Mouse (Mus musculus): ENCODE data around the gene Scfd1. TPM values are rescaled to one million over a fixed set of nuclear protein-coding genes. Genes with fewer than 3 reads are reported as not detected.
A peak's percentile ranks its signal among the peaks of the same experiment; 100 is the strongest.

Scfd1 gene
- polyA plus RNA-seq, 1 experiment, result 32.7 TPM

DNA sequence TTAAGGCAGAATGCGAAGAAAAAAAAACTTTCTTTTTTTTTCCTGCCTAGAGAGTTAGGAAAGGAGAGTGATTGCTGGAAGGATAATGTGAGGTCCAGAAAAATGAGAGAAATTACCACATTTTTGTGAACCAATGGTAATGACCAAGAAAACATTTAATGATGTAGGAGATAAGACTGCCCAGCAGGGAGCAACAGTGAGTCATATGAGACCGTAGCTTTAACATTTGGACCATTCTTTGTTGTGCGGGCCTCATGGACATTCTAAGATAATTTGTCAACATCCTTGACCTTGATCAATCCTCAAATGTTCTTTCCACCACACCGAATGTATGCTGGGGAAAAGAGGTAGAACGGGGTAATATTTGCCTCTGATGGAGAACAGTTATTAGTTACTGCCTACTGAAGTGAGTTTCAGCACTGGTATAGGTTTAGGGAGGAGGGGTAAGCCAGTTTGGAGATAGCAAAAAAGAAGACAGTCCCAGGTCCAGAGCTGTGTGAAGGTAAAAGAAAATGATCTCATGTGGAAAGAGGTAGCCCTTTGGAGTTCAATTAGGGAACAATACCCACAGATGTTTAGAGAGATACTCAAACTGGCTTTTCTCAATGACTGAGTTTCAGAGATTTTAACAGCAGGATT is 24.9 kb downstream of the Scfd1 start:
- peak; percentile 69 for DNase-seq (ENCODE audit: low read depth)
- TF ChIP-seq CTCF (IDR thresholded peaks at IDR 0.05; ENCODE audit: borderline replicate concordance, extremely low read depth, insufficient read depth, insufficient read length) (peak; percentile 49; the same call in 1 of the 2 replicates), POLR2A (IDR thresholded peaks at IDR 0.05; ENCODE audit: borderline replicate concordance, extremely low read depth, insufficient read depth, insufficient read length, poor library complexity, severe bottlenecking) (no peak)

DNA sequence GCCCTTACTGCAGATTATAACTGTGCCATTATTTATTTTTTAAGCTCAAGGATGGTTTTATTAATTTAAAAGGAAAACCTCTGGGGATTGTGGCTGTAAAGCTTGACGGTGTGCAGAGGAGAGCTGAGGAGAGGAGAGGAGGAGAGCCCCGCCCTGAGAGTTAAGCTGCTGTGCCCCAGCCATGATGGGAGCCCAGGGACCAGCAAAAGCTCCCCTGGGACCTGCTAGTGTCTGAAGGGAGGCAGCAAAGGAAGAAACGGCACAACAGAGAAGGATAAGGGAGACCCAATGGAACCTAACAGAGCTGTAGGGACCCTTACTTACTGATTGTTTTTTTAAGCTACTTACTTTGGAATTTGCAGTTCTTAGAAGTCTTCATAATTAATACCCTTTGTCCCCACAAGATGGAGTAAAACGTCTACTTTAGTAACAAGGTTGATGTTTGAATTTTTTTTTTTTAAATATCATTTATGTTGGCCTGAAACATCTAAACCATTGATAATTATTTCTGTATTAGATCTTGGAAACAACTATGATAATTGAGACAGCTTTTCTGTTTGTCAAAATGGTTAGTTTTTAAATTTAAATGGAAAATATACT is 26.8 kb downstream of the Scfd1 start:
- DNase-seq (ENCODE audit: low read depth), result peak; percentile 51
- TF ChIP-seq POLR2A (IDR thresholded peaks at IDR 0.05; ENCODE audit: borderline replicate concordance, extremely low read depth, insufficient read depth, insufficient read length, poor library complexity, severe bottlenecking) (no peak), CTCF (IDR thresholded peaks at IDR 0.05; ENCODE audit: borderline replicate concordance, extremely low read depth, insufficient read depth, insufficient read length) (no peak)

DNA sequence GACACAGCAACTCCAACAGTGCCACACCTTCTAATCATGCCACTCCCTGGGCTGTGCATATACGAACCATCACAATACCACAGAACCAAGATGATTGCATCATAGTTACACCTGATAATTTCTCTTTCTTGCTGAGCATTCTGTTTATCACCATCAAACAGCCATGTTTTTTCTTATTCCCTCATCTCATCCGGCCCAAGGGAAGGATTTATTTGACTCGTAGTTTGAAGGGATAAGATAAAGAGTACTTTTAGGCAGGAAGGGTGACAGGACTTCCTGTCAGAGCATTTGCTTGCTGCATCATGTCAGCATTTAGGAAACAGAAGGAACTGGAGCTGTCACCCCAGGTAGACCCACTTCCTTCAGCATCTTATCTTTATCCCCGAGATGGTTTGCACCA is 34.1 kb downstream of the Scfd1 start:
- DNase-seq (ENCODE audit: low read depth), result no peak
- TF ChIP-seq POLR2A (IDR thresholded peaks at IDR 0.05; ENCODE audit: borderline replicate concordance, extremely low read depth, insufficient read depth, insufficient read length, poor library complexity, severe bottlenecking) (no peak), CTCF (IDR thresholded peaks at IDR 0.05; ENCODE audit: borderline replicate concordance, extremely low read depth, insufficient read depth, insufficient read length) (no peak)

DNA sequence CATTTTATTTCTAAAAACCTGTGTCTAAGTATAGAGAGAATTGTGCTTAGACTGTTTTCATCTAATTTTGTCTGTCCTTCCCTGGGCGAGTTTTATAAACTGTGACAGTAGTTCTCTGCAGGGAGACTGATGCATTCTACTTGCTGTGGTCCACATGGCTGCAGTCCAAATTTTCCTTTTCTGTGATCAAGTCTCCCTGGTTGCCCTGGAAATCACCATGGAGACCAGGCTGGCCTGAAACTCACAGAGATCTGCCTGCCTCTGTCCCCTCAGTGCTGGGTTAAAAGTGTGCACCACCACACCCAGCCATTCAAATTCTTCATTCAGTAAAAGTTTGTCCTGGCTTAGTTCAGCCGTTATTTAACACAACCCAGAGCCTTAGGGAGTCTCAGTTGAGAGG is 60.2 kb downstream of the Scfd1 start:
- peak; percentile 26 for DNase-seq (ENCODE audit: low read depth)
- TF ChIP-seq POLR2A (IDR thresholded peaks at IDR 0.05; ENCODE audit: borderline replicate concordance, extremely low read depth, insufficient read depth, insufficient read length, poor library complexity, severe bottlenecking) (no peak), CTCF (IDR thresholded peaks at IDR 0.05; ENCODE audit: borderline replicate concordance, extremely low read depth, insufficient read depth, insufficient read length) (no peak)

DNA sequence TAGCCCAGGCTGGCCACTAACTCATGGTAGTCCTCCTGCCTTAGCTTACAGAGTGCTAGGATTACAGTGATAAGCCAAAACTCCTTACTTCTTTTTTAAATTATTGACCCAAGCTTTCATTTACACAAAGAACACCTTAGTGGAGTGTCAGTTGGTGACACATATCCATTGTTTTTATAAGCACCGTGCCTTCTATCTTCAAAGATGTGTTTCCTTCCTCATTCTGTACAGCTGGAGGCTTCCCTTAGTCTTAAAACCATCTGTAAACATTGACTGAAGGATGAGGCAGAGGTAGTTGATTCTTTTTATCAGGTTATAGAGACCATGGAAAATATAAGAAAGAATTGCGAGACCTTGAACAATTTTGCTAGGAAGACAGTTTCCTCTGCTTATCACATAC is 61.0 kb downstream of the Scfd1 start:
- DNase-seq (ENCODE audit: low read depth), result no peak
- TF ChIP-seq POLR2A (IDR thresholded peaks at IDR 0.05; ENCODE audit: borderline replicate concordance, extremely low read depth, insufficient read depth, insufficient read length, poor library complexity, severe bottlenecking), result no peak
- TF ChIP-seq CTCF (IDR thresholded peaks at IDR 0.05; ENCODE audit: borderline replicate concordance, extremely low read depth, insufficient read depth, insufficient read length), result no peak

DNA sequence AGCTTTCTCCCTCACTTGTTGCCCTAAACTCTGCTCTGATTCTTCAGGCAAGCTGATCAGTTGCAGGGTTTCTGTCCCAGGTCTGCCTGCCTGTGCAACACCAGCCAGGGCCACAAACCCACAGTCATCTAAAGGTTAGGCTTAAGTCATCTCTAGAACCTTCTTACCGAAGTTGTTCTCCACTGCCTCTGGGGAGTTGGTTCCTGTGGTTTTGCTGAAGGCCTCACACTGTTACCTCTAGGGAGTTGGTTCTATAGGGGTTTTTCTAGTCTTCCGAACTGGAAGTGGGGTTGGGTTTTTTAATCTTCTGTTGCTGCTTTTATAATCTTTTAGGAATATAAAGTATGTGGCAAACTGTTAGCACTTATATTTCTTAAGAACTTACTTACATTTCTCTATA is 72.0 kb downstream of the Scfd1 start:
- TF ChIP-seq CTCF (IDR thresholded peaks at IDR 0.05; ENCODE audit: borderline replicate concordance, extremely low read depth, insufficient read depth, insufficient read length) (no peak), POLR2A (IDR thresholded peaks at IDR 0.05; ENCODE audit: borderline replicate concordance, extremely low read depth, insufficient read depth, insufficient read length, poor library complexity, severe bottlenecking) (no peak)
- no peak for DNase-seq (ENCODE audit: low read depth)

DNA sequence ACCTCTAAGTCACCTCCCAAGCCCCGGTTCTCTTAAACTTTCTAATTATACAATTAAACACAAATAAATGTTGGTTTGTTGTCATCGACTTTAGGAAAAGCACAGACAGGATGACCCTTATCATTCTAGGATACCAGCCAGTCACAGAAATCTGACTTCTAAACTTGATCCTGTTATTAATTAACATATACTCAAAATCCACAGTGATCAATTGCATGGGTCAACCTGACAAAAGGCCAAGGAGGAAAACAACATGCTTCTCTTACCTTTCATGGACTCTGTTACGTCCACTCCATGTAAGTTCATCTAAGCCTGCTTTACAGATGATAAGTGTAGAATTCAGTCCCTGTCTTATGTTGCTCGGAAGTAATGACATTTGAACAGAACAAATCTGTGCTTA is 93.6 kb downstream of the Scfd1 start:
- DNase-seq (ENCODE audit: low read depth), result no peak
- TF ChIP-seq CTCF (IDR thresholded peaks at IDR 0.05; ENCODE audit: borderline replicate concordance, extremely low read depth, insufficient read depth, insufficient read length) (no peak), POLR2A (IDR thresholded peaks at IDR 0.05; ENCODE audit: borderline replicate concordance, extremely low read depth, insufficient read depth, insufficient read length, poor library complexity, severe bottlenecking) (no peak)

DNA sequence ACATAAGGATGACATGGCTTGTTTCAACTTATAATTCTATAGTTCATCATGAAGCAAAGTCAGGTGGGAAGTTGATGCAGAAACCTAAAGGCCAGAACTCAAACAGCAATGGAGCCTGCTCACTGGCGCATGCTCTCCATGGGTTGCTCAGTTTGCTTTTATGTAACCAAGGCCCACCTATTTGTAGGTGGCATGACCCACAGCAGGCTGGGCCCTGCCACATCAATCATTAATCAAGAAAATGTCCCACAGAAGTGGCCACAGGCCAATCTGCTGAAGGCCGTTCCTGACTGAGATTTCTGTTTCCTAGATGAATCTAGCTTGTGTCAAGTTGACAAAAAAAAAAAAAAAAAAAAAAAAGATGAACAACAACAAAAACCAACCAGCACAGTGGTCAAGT is 103.9 kb downstream of the Scfd1 start:
- TF ChIP-seq POLR2A (IDR thresholded peaks at IDR 0.05; ENCODE audit: borderline replicate concordance, extremely low read depth, insufficient read depth, insufficient read length, poor library complexity, severe bottlenecking) (no peak), CTCF (IDR thresholded peaks at IDR 0.05; ENCODE audit: borderline replicate concordance, extremely low read depth, insufficient read depth, insufficient read length) (no peak)
- DNase-seq (ENCODE audit: low read depth), result no peak

DNA sequence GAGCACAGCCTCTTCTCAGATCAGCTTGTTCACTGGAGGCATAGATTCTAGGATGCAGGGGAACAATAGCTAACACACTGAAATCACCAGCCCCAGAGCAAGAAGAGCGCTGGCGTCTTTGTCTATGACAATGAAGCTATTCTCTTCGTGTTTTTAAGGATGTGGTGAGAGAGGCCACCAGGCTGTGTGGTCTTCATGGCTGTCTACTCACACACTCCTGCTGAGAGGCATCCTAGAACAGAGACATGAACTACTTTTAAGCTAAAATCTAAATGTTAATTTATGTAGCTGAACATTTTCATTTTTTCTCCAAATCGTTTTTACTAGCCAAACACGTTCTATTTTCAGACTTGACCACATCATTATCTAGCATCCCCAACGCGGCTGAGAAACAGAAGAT is 114.7 kb downstream of the Scfd1 start:
- DNase-seq (ENCODE audit: low read depth), result no peak
- TF ChIP-seq CTCF (IDR thresholded peaks at IDR 0.05; ENCODE audit: borderline replicate concordance, extremely low read depth, insufficient read depth, insufficient read length), result no peak
- TF ChIP-seq POLR2A (IDR thresholded peaks at IDR 0.05; ENCODE audit: borderline replicate concordance, extremely low read depth, insufficient read depth, insufficient read length, poor library complexity, severe bottlenecking), result no peak

DNA sequence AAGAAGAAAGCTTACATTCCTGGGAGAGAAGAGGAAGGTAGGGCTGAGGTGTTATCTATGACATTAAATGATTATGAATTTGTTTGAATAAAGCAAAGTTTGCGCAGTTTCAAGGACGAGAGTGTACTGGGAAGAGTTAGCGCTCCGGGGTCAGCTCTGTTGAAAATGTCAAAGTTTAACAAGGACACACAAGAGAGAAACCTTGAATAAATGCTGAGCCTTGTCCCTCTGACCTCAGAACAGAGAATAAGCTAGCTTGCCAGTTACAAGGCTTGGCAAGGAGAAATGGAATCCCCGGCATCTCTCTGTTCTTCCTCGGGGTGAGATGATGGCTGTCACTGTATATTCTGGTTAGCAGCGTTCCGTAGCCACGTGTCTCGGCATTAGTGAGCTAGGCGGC is 116.2 kb downstream of the Scfd1 start:
- no peak for DNase-seq (ENCODE audit: low read depth)
- TF ChIP-seq CTCF (IDR thresholded peaks at IDR 0.05; ENCODE audit: borderline replicate concordance, extremely low read depth, insufficient read depth, insufficient read length) (no peak), POLR2A (IDR thresholded peaks at IDR 0.05; ENCODE audit: borderline replicate concordance, extremely low read depth, insufficient read depth, insufficient read length, poor library complexity, severe bottlenecking) (no peak)

DNA sequence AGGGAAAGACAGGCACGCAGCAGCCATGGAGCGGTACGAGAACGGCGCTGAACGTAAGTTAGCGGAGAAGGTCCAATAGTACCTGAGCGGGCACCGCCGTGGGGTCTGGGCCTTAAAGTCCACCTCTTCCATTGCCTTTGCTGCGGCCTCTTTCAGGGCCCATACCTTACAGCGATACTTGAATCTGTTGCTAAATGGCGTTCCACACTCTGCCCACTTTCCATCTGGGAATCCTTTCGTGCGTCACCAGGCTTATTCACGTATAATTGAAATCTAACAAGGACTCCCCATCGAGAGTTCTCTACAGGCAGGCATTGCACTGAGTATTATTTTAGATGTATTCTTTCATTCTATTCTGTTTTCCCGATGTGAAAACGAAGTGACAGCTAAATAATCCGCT is 117.3 kb downstream of the Scfd1 start:
- no peak for TF ChIP-seq CTCF (IDR thresholded peaks at IDR 0.05; ENCODE audit: borderline replicate concordance, extremely low read depth, insufficient read depth, insufficient read length)
- no peak for DNase-seq (ENCODE audit: low read depth)

Other genes with a start within 250 kb of the Scfd1 start
- gene G2e3, start 29.4 kb upstream of the Scfd1 start, polyA plus RNA-seq (2012; rRNA removed), result 18.5 and 24.8 TPM in 2 replicates
- gene Coch, start 215.8 kb downstream of the Scfd1 start, polyA plus RNA-seq (2012; rRNA removed), result 9.7 and 10.0 TPM in 2 replicates

All from brain, embryonic 14.5 days (tissue).